Mouse (Mus musculus) spleen, postnatal 36 days (tissue): ENCODE measurements around the gene 4930564D02Rik.

Experiments
- DNase-seq, 2 experiments: peaks; one replicate each; pipeline ENCODE4 v3.0.0; 2022; ENCODE audit warnings: low spot score in 2 of 2, mixed read lengths in 1 of 2

4930564D02Rik gene

GRCm38 (mm10) chr3:105058627-105059513 lies 7.8 kb upstream of the 4930564D02Rik start:
- peak; percentile 33 to 44 for DNase-seq

GRCm38 (mm10) chr3:105059911-105060310 lies 6.7 kb upstream of the 4930564D02Rik start:
- DNase-seq: no peak

GRCm38 (mm10) chr3:105060992-105061391 lies 5.7 kb upstream of the 4930564D02Rik start:
- DNase-seq: no peak

- DNase-seq: no peak
These were observed 5.1 kb upstream of the 4930564D02Rik start for GRCm38 (mm10) chr3:105061496-105061895.

- DNase-seq: no peak
These were observed 4.7 kb upstream of the 4930564D02Rik start for GRCm38 (mm10) chr3:105061991-105062390.

GRCm38 (mm10) chr3:105062676-105063075 lies 4.0 kb upstream of the 4930564D02Rik start:
- DNase-seq: no peak

DNA sequence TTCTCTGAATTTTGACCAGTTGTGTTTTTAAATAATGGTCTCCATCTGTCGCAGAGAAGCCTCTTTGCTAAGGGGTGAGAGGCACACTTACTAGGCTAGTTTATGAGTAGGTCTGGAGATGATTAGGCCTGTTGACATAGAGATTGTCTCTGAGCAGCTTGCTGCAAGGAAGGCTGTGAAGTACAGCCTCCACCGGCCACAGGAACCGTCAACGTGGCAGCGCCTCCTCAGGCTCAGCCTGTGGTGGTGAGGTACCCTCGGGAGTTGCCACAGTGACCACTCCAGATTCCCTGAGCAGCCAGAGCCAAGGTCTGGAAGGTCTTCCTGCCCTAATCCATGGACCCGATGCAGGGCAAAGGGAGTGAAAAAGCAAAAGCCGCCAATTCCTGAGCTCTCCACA lies 3.9 kb downstream of the 4930564D02Rik start:
- no peak for DNase-seq

GRCm38 (mm10) chr3:105071251-105071650 lies 4.6 kb downstream of the 4930564D02Rik start:
- no peak for DNase-seq

DNA sequence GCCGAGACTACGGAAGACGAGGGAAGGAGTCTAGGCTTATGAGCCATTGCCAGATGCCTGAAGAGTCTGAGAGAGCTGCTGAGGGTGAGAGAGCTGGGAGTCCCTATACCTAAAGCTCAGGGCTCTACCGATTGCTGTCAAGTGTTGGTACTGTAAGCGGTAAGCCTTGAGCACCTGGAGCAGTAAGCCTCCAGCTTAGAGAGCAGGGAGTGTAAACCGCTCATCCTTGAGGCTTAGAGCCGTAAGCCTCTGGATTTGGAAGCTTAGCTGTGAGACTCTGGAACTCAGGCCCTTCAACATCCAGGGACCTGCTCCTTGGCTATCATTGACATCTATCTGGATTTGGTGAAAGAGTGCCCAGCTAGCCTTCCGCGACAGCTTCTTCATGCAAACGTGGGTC lies 5.9 kb downstream of the 4930564D02Rik start:
- DNase-seq: no peak

DNA sequence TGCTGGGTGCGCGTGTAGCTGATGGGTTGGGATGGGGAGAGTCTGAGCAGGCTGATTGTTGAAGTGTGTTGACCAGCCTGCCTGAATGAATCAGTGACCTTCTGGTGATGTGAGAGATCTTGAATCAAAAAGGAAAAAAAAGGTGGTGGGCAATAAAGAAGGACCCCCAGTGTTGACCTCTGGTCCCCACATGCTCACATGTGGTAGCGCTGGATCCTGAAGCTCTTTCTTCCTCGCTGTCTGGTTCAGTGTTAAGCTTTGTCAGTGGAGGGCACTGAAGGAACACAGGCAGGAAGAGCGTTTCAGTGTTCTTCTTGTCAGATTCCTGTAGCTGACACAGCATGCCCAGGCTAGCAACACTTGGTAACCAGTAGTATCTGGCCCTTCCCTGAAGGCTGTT lies 9.2 kb downstream of the 4930564D02Rik start:
- DNase-seq: no peak

GRCm38 (mm10) chr3:105078231-105078826 lies 11.7 kb downstream of the 4930564D02Rik start:
- DNase-seq: no peak

GRCm38 (mm10) chr3:105087344-105087743 lies 20.7 kb downstream of the 4930564D02Rik start:
- DNase-seq: no peak

- DNase-seq: no peak
These were observed 22.0 kb downstream of the 4930564D02Rik start for GRCm38 (mm10) chr3:105088638-105089037.

DNA sequence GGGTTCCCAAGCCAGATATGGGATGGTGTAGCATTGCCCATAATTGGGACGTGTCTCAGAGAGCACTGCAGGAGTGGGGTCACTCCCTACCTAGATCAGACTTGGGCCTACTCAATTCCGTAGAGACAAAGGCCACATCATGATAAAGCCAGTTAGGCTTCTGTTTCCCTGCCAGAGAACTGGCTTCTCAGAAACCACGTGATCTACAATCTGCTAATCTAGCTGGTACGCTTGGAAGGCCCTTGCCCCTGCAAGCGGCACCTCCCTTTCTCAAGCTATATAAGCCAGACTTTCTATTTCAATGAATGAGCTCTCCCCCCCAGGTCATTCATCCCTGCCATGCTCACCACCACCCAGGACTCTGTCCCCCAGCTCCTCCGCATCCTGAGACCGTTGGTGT lies 23.5 kb downstream of the 4930564D02Rik start:
- DNase-seq: no peak

DNA sequence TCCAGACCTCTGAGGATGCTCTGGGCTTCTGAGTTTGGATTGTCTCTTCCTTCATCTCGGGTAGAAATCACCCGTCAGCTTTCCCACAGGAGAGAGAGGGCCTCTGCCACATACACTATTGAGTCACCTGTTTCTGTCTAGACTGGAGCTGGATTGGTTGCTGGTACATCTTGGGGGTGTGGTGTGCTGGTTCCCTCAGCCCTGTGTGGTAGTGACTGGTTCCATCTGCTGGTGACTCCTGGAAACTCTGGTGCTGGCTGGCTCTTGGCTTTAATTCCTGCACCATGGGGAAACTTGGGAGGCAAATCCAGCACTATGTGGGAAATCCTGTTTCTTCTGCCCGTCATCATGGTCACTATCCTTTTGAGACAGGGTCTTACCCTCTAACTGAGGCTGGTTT lies 24.3 kb downstream of the 4930564D02Rik start:
- no peak for DNase-seq

DNA sequence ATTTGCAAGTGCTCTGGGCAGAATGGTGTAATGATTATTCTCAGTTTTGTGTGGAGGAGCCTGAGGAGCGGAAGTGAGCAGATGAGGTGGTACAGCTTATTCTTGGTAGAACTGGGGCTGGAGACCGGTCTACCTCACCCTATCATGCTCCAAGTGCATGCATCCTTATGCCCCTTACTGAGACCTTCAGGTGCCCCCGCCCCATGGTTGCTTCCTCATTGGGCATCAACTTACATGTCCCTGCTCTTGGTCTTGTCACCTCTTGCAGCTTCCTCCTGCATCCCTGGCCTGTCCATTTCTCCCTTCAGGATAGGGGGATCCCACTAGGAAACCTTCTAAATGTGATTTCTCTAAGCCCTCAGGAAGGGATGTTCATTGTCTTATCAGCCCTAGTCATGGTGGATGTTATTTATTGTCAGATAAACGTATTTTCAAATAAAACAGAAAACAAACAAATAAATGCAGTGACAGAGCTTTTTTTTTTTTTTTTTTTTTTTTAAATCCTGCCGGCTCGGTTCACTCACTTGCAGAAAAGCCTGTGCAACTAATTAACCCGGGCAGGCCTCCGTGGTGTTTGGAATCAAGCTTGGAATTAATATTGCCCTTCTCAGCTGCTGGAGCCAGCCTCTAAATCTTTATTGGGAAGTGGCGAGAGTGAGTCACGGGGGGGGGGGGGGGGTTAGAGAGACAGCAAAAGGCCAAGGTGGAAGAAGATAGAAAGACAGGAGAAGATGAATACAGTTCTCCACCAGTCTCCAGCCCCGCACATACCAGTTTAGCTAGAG lies 26.3 kb downstream of the 4930564D02Rik start:
- no peak for DNase-seq

- DNase-seq: no peak
These were observed 27.8 kb downstream of the 4930564D02Rik start for GRCm38 (mm10) chr3:105094448-105094847.

- no peak for DNase-seq
These were observed 28.4 kb downstream of the 4930564D02Rik start for GRCm38 (mm10) chr3:105095026-105095425.

DNA sequence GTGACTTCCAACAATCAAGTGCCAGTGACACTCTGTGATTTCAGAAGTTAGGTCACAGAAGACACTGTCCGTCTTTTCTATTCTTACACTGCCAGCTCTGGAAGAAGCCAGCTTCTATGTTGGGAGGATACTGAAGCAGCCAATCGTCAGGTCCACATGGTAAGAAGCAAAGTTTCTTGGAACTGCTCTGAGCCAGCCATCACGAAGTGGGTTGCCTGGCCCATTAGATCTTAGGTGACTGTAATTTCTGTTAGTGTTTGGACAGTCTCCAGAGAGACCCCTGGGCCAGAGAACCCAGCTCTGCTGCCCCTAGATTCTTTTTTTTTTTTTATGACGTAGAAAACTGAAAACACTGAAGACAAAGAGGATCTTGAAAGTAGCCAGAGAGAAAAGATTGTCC lies 30.9 kb downstream of the 4930564D02Rik start:
- no peak for DNase-seq

GRCm38 (mm10) chr3:105099526-105100269 lies 33.1 kb downstream of the 4930564D02Rik start:
- peak in 1 of 2 experiments; percentile 11 for DNase-seq

GRCm38 (mm10) chr3:105100270-105100589 lies 33.6 kb downstream of the 4930564D02Rik start:
- no peak for DNase-seq

DNA sequence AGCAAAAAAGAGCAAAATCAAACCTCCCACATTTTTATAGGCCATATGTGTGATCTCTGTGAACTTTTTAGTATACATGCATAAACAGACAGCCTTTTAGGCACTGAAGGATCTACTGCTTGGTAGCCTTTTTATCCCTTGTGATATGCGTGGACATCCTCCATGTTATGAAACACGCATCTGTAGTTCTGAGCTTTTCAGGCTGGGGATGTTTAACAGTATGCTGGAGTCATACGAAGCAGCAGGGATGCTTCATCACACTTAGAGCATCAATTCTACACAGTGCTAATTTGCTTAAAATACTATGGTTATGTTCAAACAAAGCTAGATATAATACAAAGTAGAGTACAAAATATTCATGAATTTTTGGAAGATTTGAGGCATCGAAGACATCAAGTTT lies 39.2 kb downstream of the 4930564D02Rik start:
- DNase-seq: no peak
